ENCODE assay signal across 17 mouse cellular contexts in the genomic region with DNA sequence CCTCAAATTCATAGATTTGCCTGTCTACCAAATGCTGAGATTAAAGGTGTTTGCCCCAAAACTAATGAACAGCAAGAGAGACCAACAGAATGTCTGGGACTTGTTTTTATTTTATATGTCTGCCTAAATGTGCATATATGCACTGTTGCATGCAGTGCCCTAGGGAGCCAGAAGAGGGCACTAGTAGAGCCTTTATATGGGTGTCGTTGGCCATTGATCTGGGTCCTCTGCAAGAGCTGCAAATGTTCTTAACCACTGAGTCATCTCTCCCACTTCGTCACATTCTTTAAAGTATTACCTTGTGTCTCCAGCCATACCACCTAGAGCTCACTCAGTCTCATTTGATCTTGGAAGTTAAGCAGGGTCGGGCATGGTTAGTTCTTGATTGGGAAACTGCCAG. TPM values are rescaled to one million over a fixed set of nuclear protein-coding genes. Genes with fewer than 3 reads are reported as not detected.
A peak's percentile ranks its signal among the peaks of the same experiment; 100 is the strongest.
DNase-seq lines count a peak whose midpoint lies in the region; ATAC-seq and TF ChIP-seq lines count a peak whose summit lies in the region.
"Had no signal": no experiment of that assay in that cellular context is flagged by ENCODE, and none has a peak within 500 bp of the region (broad histone marks: within the 10 kb centered on the region; RNA-seq: fewer than 3 reads in every experiment).

No protein-coding gene starts in this region.

- DNase-seq in layer of hippocampus, adult 2 months (ENCODE audit: low spot score in 2 of 2): no peak
- DNase-seq in layer of hippocampus, postnatal 25 days (ENCODE audit: extremely low spot score in 1 of 2, low spot score in 1 of 2): no peak
- DNase-seq in 3T3-L1 (ENCODE audit: low read depth, low spot score) (peak; percentile 33), Patski (ENCODE audit: low read depth, low spot score) (no peak)
- DNase-seq in B cell, adult 2 months: peak; percentile 17 to 25
- DNase-seq in adrenal gland, adult (ENCODE audit: inconsistent age in 2 of 2, low spot score in 1 of 2): no peak
- no peak for DNase-seq in right cerebral cortex, postnatal 36 days (ENCODE audit: low spot score in 2 of 2)
- no peak for DNase-seq in heart, adult 8-10 months (ENCODE audit: low spot score)
- DNase-seq: adrenal gland, postnatal 10 days; heart, postnatal 4 days; lung, postnatal 10 days; right cerebral cortex, postnatal 14 days; thymus, postnatal 25 days had no signal

- in situ Hi-C loops in Patski (cut with MboI; ENCODE audit: low pct_unique_long_range_greater_than_20kb): no loop called here

- CTCF ChIA-PET in Patski (lab: Charles Lee): interaction anchor here (0.9 kb wide), 1 partner anchor 55 kb away, joined by 4 read pairs; no protein-coding TSS in a partner anchor

- H3K27me3 ChIP-seq in Patski: no peaks in the 10 kb centered on the region
- H3K27me3 ChIP-seq: embryonic facial prominence, embryonic 13.5 days; intestine, embryonic 15.5 days; limb, embryonic 12.5 days had no signal

- no peak overlapping the region for H3K4me3 ChIP-seq in layer of hippocampus, adult 2 months
- H3K4me3 ChIP-seq: embryonic facial prominence, embryonic 13.5 days; intestine, embryonic 15.5 days; limb, embryonic 12.5 days; midbrain, embryonic 10.5 days had no signal

- TF ChIP-seq CTCF in layer of hippocampus, adult 2 months (conservative IDR thresholded peaks at IDR 0.05): peak; percentile 56
- TF ChIP-seq CTCF in Patski (IDR thresholded peaks at IDR 0.05): no peak

- peak; percentile 53 for ATAC-seq in Patski
- ATAC-seq: intestine, embryonic 15.5 days had no signal

- H3K27ac ChIP-seq in layer of hippocampus, adult 2 months: no peak overlapping the region
- H3K27ac ChIP-seq: embryonic facial prominence, embryonic 13.5 days; intestine, embryonic 15.5 days; limb, embryonic 12.5 days; midbrain, embryonic 10.5 days had no signal

- POLR2A ChIA-PET in Patski (lab: Charles Lee): no interaction called here

RNA-seq across cellular contexts. Expression of a gene that starts 37.3 kb away (rescaled TPM):
- total RNA-seq in layer of hippocampus, adult 2 months (2021): 10 to 100 TPM; 50.6 to 54.6 TPM
- total RNA-seq in layer of hippocampus, postnatal 25 days (2021): 10 to 100 TPM; 55.0 to 55.4 TPM
- 47.9 TPM for polyA plus RNA-seq in Patski (2021)
- 10 to 100 TPM; 50.1 to 53.8 (median 51.2) TPM for total RNA-seq in heart, adult 8-10 months (2022)

Comparison
In these comparisons a context has a peak if more than half of its experiments do, and no peak if none do; other contexts are left out.
1. DNase-seq: peak in 3T3-L1 (single experiment) and B cell, adult 2 months (2 of 2); none in layer of hippocampus, adult 2 months (0 of 2), layer of hippocampus, postnatal 25 days (0 of 2), Patski (single experiment), adrenal gland, adult (0 of 2), right cerebral cortex, postnatal 36 days (0 of 2) and heart, adult 8-10 months (single experiment).